Mouse (Mus musculus) heart, embryonic 13.5 days (tissue): Measurements from ENCODE around the gene Ubqln1. TPM values are rescaled to one million over a fixed set of nuclear protein-coding genes. Genes with fewer than 3 reads are reported as not detected.
A peak's percentile ranks its signal among the peaks of the same experiment; 100 is the strongest.

Experiments
- ATAC-seq: fragments of 200-750 bp; cut with Nextera tagmentation; 2 replicates; pipeline ENCODE4 v1.8.0; 2017; ENCODE audit warnings: moderate TSS enrichment; ENCODE audit not compliant: insufficient number of reproducible peaks, low FRiP score, low TSS enrichment; ENCODE audit errors: extremely low read depth
- H3K27ac ChIP-seq: fragments of 300-500 bp; sonication (generic); replicated peaks from 2 replicates; pipeline ENCODE4 v1.5.1; 2015; ENCODE audit warnings: moderate library complexity, mild to moderate bottlenecking, inconsistent platforms
- H3K27me3 ChIP-seq: fragments of 300-500 bp; sonication (generic); replicated peaks from 2 replicates; pipeline ENCODE4 v1.6.1; 2015; ENCODE audit warnings: mild to moderate bottlenecking, inconsistent platforms
- H3K36me3 ChIP-seq: fragments of 300-500 bp; sonication (generic); 2 replicates; pipeline ENCODE4 v1.6.1; 2015; ENCODE audit warnings: mild to moderate bottlenecking, inconsistent platforms
- H3K4me1 ChIP-seq: fragments of 300-500 bp; sonication (generic); 2 replicates; pipeline ENCODE4 v1.6.1; 2015; ENCODE audit warnings: inconsistent platforms
- H3K4me2 ChIP-seq: fragments of 300-500 bp; sonication (generic); 2 replicates; pipeline ENCODE4 v1.6.1; 2015; ENCODE audit warnings: inconsistent platforms, mild to moderate bottlenecking, moderate library complexity
- H3K4me3 ChIP-seq: fragments of 300-500 bp; sonication (generic); 2 replicates; pipeline ENCODE4 v1.5.1; 2015; ENCODE audit warnings: moderate library complexity, mild to moderate bottlenecking, inconsistent platforms
- H3K9ac ChIP-seq: fragments of 300-500 bp; sonication (generic); 2 replicates; pipeline ENCODE4 v1.6.1; 2015; ENCODE audit warnings: inconsistent platforms, mild to moderate bottlenecking, moderate library complexity
- H3K9me3 ChIP-seq: fragments of 300-500 bp; sonication (generic); 2 replicates; pipeline ENCODE4 v1.6.1; 2016; ENCODE audit warnings: inconsistent platforms
- WGBS: fragments of 180-500 bp; shearing (Covaris S2); methylation state at CpG from one replicate; pipeline ENCODE4 v1.1.7; 2015; ENCODE audit warnings: mixed read lengths; 5-methylcytosine and 5-hydroxymethylcytosine counted together
- polyA plus RNA-seq: library from polyadenylated mRNA; unstranded; fragments of >200 nt; fragmentation: Nextera tagmentation; extraction: Ambion mirVana; gene quantifications from 2 replicates; pipeline ENCODE4 v1.2.1, GENCODE M21; 2015

The Ubqln1 gene
- polyA plus RNA-seq, 1 experiment from 2014 or later: 71.3 TPM

DNA sequence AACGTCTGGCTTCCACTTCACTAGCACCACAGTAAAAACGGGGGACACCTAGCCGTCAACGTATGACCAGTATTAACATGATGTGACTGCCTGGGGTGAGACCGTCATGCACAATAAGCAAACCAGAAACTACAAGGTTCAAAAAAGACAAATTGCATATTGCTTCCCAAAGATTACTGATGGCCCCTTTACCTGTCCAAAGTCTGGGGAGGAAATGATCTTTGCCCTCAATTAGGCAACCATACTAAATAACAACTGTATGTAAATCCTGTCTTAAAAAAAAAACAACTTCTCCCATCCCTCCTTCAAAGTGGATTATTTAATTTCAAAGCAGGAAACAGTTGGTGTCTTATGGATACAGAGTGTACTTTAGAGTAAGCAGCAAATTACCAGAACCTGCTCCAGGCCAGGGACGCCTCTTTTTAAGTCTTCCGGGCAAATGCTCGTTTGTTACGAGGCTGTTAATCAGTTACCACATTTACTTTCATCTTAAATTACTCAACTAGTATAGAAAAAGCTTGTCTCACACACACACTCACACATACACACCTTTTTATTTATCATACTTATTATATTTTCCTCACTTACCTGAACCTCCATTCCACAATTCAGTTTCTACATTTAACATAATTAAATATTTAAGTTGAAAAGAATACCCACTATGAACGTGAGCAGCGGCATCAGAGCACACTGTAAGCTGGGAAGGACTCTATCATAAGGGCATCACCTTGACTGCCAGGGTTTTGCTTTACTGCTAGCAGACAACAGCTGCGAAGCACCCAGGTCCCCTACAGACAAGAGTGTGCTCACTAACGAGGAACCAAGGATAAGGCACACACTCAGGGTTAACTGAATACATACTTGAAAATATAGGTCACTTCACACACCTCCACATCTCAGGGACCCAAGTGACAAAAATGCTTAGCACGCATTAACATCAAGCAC, 33.6 kb downstream of the Ubqln1 start:
- H3K36me3 ChIP-seq: peaks cover 84% of the 10 kb centered on the region
- H3K9me3 ChIP-seq: no peaks in the 10 kb centered on the region
- H3K4me1 ChIP-seq: no peaks in the 10 kb centered on the region
- H3K27me3 ChIP-seq: no peaks in the 10 kb centered on the region
- H3K4me3 ChIP-seq: no peak overlapping the region
- H3K27ac ChIP-seq: no peak overlapping the region
- no peak overlapping the region for H3K9ac ChIP-seq
- no peak for ATAC-seq
- WGBS: 90% methylated on average over 14 of the region's 14 CpGs
- H3K4me2 ChIP-seq: no peak overlapping the region

DNA sequence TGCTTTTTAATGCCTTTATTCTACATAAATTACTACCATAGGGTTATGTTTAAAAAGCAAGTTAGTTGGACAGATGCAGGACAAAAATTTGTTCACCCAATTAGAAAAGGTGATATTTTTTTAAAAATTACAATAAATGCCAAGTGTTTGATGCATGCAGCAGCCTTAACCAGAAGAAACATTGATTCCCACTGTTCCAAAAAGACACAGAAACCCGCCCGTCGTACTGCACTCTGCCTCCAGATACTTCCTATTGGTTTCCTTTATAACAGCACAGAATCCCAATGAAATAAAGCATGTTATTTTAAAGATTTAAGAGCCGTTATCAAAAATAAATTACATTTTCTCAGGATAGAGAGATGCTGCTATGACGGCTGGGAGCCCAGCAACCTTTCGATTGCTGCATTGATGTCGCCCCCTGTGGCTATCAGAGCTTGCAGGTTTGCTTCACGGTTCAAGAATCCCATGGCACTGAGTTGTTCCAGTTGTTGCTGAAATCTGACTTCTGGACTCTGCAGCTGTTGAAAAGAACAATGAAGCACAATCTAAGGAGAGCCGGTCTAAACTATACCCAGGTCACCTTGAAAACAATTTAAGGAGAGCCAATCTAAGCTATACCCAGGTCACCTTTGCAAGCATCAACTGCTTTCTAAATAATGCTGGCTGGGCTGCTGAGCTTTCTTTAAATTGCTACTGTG, 37.8 kb downstream of the Ubqln1 start:
- Histone ChIP-seq H3K27ac (no peak overlapping the region), H3K4me2 (no peak overlapping the region), H3K9me3 (no peaks in the 10 kb centered on the region), H3K36me3 (peaks cover 94% of the 10 kb centered on the region), H3K27me3 (no peaks in the 10 kb centered on the region), H3K4me1 (no peaks in the 10 kb centered on the region), H3K4me3 (no peak overlapping the region), H3K9ac (no peak overlapping the region)
- 85% methylated on average over 9 of the region's 9 CpGs for WGBS
- no peak for ATAC-seq

DNA sequence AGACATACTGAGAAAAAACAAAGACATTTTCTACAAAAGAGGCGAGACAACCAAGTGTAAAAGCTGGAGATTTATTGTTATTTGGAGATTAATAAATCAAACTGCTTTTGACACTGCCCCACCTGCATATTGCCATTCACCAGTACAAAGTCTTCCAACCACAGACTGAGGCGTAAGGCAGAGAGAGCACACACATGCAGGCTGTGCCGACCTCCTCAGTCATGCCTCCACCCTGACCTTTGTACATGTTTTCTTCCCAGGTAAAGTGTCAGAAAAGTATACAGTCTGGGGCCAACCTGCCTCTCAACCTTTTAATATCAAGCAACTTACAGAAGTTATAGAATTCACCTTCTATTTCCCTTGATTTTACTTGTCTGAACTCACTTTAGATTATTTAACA, 39.3 kb downstream of the Ubqln1 start:
- WGBS: 82% methylated on average over 3 of the region's 3 CpGs
- no peak for ATAC-seq
- peaks cover 90% of the 10 kb centered on the region for H3K36me3 ChIP-seq
- no peak overlapping the region for H3K4me3 ChIP-seq
- H3K4me2 ChIP-seq: no peak overlapping the region
- no peaks in the 10 kb centered on the region for H3K9me3 ChIP-seq
- no peak overlapping the region for H3K9ac ChIP-seq
- no peaks in the 10 kb centered on the region for H3K4me1 ChIP-seq
- H3K27ac ChIP-seq: no peak overlapping the region
- no peaks in the 10 kb centered on the region for H3K27me3 ChIP-seq

DNA sequence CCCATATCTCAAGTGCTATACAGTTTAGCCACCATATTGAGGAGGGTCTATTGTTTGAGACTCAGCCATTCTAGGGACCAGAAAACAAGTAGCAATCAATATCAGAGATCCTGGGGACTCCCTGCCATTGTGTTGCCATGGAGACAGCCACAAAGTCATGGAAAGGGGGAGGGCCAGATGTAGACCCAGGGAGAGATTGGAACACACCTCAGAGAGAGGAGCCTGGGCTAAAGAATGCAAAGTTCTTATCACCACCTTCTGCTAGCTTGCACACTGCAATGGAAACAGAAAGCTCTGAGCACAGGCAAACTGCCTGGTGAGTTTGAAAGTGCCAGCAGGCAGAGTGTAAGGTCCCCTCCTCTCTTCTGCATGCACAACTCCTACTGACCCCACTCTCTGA, 47.3 kb downstream of the Ubqln1 start:
- no peaks in the 10 kb centered on the region for H3K9me3 ChIP-seq
- H3K9ac ChIP-seq: no peak overlapping the region
- peaks cover 5% of the 10 kb centered on the region; the same call in 1 of the 2 replicates for H3K4me1 ChIP-seq
- no peak overlapping the region for H3K4me2 ChIP-seq
- ATAC-seq: no peak
- no peaks in the 10 kb centered on the region for H3K27me3 ChIP-seq
- H3K4me3 ChIP-seq: no peak overlapping the region
- H3K36me3 ChIP-seq: peaks cover 52% of the 10 kb centered on the region
- H3K27ac ChIP-seq: no peak overlapping the region

DNA sequence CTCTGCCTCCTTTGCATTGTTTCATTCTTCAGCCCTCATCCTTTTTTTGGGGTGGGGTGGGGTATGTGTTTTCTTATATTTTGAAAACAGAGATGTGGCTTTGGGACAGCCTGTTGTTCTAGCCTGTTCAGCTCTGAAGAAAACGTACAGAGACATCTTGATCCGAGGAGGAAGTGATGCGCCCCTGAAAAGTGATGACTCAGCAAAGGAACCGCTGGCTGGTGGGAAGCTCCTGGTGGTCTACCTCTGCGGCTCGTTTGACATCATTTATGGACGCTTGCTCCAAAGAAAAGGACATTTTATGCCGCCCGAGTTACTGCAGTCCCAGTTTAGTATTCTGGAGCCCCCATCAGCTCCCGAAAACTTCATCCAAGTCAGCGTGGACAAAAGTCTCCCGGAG, 52.1 kb downstream of the Ubqln1 start:
- H3K4me3 ChIP-seq: no peak overlapping the region
- no peak overlapping the region for H3K9ac ChIP-seq
- no peak for ATAC-seq
- no peak overlapping the region for H3K27ac ChIP-seq
- peaks cover 7% of the 10 kb centered on the region for H3K4me1 ChIP-seq
- H3K4me2 ChIP-seq: no peak overlapping the region
- H3K36me3 ChIP-seq: peaks cover 49% of the 10 kb centered on the region
- H3K9me3 ChIP-seq: no peaks in the 10 kb centered on the region
- WGBS: 87% methylated on average over 12 of the region's 12 CpGs
- H3K27me3 ChIP-seq: no peaks in the 10 kb centered on the region

DNA sequence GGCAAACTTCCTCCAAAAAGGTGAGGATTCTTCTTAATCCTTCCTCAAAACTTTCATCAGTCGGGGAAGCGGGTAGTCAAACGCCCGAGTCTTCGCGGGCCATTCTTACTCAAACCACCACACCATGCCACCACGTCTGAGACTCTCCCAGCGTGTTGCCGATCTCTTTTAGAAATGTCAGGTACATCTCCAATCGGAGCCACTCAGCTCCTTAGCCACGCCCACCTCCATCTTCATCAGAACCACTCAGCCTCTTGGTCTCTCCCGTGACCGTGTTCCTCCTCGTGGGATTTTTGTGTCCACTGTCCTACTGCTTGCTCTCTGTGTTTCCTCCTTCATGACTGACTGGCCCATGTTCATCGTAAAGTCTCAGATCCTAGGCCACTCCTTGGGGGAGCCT, 54.7 kb downstream of the Ubqln1 start:
- no peak overlapping the region for H3K4me2 ChIP-seq
- no peaks in the 10 kb centered on the region for H3K27me3 ChIP-seq
- no peaks in the 10 kb centered on the region for H3K9me3 ChIP-seq
- H3K4me1 ChIP-seq: peaks cover 12% of the 10 kb centered on the region
- 93% methylated on average over 15 of the region's 15 CpGs for WGBS
- H3K4me3 ChIP-seq: no peak overlapping the region
- peaks cover 48% of the 10 kb centered on the region for H3K36me3 ChIP-seq
- H3K27ac ChIP-seq: no peak overlapping the region
- no peak for ATAC-seq
- H3K9ac ChIP-seq: no peak overlapping the region

DNA sequence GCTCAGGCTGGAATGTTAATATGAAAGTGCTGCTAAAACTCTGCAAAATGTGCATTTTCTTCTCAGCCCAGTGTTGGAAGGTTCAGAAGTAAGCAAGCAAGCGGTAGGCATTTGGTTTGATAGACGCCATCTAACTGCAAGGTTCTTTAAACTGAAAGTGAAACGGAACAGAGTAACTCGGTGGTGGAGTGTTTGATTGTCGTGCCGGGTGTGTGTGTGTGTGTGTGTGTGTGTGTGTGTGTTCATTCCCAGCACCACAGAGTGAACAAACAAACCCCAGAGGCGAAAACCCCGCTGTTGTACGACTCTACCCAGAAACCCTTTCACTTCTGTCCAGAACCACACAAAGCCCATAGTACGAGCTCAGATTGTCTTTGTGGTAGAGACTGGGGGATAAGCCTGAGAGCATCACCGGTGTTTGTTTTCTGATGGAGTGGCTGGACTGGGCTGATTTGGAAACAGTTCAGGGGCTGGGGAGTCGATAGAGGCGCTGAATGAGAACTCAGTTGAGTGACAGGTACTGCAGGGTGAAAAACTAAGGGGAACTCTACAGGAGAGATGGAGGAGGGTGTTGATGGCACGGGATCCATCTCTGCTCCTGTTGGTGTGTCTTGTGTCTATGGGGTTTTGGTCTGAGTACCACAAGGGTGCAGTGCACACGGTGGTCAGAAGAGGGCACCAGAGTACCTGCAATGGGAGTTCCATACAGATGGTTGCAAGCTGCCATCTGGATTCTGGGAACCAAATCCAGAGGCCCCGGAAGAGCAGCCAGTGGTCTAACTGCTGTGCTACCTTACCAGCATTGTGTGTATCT, 57.1 kb downstream of the Ubqln1 start:
- Histone ChIP-seq H3K9ac (peak overlapping the region; percentile 90), H3K9me3 (no peaks in the 10 kb centered on the region), H3K4me2 (peak overlapping the region; percentile 98), H3K4me3 (peak overlapping the region; percentile 96), H3K27ac (peak overlapping the region; percentile 61), H3K4me1 (peaks cover 12% of the 10 kb centered on the region), H3K27me3 (no peaks in the 10 kb centered on the region), H3K36me3 (peaks cover 34% of the 10 kb centered on the region)
- WGBS: 6% methylated on average over 16 of the region's 16 CpGs
- ATAC-seq: no peak

DNA sequence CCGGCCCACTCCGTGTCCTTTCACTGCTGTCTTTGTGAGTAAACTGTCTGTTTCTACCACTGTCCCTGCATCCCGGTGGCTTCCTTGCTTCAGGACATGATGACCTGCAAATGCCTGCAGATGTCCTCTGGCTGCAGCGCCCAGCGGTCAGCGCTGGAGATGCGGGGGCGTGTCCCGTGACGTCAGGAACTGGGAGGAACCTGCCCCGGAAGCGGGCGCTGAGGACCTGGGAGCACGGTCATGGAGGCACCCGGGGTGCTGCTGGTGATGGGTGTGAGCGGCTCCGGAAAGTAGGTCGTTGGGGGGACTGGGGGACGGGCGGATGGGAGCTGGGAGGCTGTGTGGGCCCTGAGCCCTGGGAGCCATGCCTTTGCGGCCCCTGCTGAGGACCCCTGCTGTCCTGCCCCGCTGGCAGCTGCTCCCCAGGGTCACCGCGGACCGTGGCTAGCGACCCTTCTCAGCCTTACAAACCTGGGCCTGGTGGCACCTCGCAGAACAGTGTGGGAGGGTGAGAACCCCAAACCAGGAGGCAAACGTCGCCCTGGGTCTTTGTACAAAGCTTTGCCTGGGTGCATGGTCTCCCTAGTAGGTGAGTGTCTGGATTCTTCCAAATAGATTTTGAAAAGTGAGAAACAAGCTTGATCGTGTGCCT, 57.9 kb downstream of the Ubqln1 start, which contains the start of gene Idnk:
Gene Idnk (plus strand): TSS at position 203 of the 652 bp plus-strand sequence.
- ATAC-seq: peak; percentile 89
- peak within 1 kb of the TSS; percentile 96 for H3K4me3 ChIP-seq
- peak within 1 kb of the TSS; percentile 61 for H3K27ac ChIP-seq
- H3K4me2 ChIP-seq: peak within 1 kb of the TSS; percentile 98
- peaks cover 27% of the 10 kb centered on the region for H3K36me3 ChIP-seq
- H3K27me3 ChIP-seq: no peaks in the 10 kb centered on the region
- under 1% methylated on average over 29 of the region's 30 CpGs for WGBS
- H3K9me3 ChIP-seq: no peaks in the 10 kb centered on the region
- peaks cover 12% of the 10 kb centered on the region for H3K4me1 ChIP-seq
- H3K9ac ChIP-seq: peak within 1 kb of the TSS; percentile 90

DNA sequence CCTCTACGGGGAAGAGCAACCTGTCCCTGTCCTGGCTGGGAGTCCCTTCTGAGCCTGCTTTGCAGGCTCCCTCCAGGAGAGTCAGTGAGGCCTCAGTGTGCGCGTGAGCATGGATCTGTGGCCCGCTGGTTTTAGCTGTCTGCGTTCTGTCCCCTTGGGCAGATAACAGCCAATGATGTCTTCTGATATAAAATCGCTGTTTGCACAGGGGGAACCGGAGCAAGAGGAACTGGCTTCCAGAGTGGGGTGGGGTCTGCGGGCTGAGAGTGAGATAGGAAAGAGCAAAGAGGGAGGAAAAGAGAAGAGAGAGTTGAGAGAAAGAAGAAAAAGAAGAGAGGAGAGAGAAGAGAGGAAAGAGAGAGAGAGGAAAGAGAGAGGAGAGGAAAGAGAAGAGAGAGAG, 58.4 kb downstream of the Ubqln1 start:
- ATAC-seq: no peak
- Histone ChIP-seq H3K4me3 (peak overlapping the region; percentile 96), H3K27ac (0 out of 2 replicates have a peak overlapping the region, but pooled peaks have one; percentile 20), H3K4me1 (peaks cover 12% of the 10 kb centered on the region), H3K36me3 (peaks cover 24% of the 10 kb centered on the region), H3K9ac (peak overlapping the region; percentile 90), H3K27me3 (no peaks in the 10 kb centered on the region), H3K4me2 (peak overlapping the region; percentile 98), H3K9me3 (no peaks in the 10 kb centered on the region)
- 16% methylated on average over 8 of the region's 8 CpGs for WGBS

DNA sequence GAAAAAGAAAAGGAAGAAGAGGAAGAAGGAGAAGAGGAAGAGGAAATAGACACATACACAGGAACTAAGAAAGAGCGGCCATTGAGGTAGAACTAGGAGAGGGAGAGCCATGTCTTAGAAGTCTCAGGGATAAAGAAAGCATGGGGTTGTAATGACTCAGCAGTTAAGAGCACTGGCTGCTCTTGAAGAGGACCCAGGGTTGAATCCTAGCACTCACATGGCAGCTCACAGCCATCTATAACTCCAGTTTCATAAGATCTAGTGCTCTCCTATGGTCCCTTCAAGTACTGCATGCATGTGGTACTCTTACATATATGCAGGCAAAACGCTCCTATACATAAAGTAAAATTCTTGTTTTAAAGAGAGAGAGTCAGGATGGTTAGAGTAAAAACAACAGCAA, 59.4 kb downstream of the Ubqln1 start:
- no peak for ATAC-seq
- Histone ChIP-seq H3K4me2 (no peak overlapping the region), H3K27ac (no peak overlapping the region), H3K9me3 (no peaks in the 10 kb centered on the region), H3K9ac (no peak overlapping the region), H3K4me1 (peaks cover 12% of the 10 kb centered on the region), H3K4me3 (no peak overlapping the region), H3K36me3 (peaks cover 14% of the 10 kb centered on the region), H3K27me3 (no peaks in the 10 kb centered on the region)
- WGBS: 81% methylated on average over 2 of the region's 2 CpGs
